Mouse (Mus musculus) naive thymus-derived CD4-positive, alpha-beta T cell, adult 2 months (primary cell): ENCODE data around the gene Galnt13.
"Not testable (repeated sequence)": the region's sequence is repeated elsewhere in the genome, so short reads cannot be mapped to it uniquely, and the experiment has no call there.

ENCODE experiments used
- DNase-seq: peaks from one replicate; pipeline ENCODE4 v3.0.0-alpha.2; 2011; ENCODE audit warnings: low read depth

The Galnt13 gene

DNA sequence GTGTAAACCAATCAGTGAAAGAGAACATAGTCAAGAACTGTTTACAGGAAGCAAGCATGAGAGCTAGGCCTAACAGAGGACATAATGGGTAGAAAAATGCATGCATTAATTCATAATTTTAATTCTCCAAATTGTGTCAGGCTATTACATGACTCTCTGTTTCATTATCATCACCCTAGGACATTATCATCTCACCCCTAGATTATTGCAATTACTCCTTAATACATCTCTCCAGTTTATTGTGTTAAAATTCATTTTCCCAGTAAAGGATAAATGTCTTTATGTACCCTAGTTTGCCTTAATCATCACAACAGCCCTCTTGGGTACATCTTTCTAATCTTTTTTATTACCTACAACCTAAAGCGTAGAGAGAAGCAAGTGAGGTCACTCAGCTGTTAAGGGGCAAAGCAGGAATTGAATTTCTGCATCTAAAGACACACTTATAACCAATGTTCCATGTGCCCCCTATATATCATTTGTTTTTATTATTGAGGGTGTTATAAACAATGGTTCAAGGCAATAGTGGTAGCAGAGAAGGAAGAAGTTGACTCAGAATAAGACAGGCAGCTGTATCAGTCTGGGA lies 479.1 kb downstream of the Galnt13 start:
- DNase-seq: no peak

DNA sequence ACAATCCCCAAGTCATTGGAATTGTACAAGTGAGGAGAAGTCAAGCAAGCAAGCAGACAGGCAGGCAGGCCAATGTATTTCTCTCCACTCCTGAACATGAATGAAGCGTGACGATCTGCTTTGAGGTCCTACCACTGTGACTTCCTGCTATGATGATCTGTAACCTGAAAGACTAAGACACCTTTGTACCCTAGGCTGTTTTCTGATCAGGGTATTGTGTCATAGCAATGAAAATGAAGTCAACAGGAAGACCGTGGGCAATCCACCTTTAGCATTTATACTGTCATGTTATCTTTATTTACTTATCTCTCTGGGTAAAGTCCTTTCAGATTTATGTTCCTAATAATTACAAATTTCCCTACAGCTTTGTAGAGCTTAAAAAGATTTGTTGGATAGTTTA lies 500.3 kb downstream of the Galnt13 start:
- no peak for DNase-seq

DNA sequence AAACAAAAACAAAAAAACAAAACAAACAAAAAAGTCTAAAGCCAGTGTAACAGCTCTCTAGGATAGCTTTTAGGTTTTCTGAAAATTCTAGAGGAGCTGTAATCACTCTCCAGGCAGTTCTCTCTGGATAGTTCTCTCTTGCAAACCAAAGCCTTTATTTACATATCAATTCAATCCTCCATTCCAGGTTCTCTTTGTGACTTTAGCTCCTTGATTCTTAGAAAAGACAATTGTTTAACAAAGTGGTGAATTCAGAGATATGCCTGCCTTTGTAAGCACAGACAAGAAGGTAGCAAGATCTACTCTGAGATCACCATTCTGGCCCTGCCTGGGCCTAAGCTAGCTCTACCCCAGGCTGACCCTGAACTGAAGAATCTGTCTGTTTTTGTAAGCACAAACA lies 501.2 kb downstream of the Galnt13 start:
- DNase-seq: no peak

DNA sequence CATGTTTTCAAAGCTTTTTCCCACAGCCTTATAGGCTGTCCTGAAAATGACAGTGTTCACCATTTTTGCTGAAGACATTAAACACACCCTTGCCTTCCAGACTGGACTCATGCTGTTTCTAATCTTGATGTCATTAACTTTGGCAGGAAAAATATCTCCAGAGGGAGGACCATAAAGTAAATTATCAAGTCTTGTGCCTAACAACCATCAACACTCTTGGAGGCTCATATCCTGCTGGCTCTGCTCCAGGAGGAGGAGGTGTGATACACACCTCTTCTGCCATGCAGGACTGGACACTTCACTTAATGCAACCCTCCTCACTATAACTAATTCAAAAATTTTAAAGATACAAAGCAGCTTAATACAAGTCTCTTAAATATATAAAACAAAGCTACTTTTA lies 502.0 kb downstream of the Galnt13 start:
- DNase-seq: no peak

DNA sequence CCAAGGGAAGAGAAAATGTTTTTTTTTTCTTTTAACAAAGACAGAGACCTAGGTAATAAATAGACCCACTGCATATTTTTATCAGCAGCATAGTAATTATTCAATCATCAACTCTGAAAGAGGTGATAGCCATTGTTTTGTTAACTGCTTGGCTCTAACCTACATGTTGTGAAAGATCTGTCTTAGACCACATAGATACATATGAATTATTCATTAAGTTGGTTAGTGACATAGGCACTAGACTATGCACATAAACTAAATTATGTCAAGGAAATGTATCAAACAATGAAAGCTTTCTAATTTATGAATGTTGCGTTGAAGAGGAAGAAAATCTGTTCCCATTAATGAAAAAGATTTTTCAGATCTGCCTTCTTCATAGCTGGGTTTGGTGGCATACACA lies 507.3 kb downstream of the Galnt13 start:
- DNase-seq: no peak

DNA sequence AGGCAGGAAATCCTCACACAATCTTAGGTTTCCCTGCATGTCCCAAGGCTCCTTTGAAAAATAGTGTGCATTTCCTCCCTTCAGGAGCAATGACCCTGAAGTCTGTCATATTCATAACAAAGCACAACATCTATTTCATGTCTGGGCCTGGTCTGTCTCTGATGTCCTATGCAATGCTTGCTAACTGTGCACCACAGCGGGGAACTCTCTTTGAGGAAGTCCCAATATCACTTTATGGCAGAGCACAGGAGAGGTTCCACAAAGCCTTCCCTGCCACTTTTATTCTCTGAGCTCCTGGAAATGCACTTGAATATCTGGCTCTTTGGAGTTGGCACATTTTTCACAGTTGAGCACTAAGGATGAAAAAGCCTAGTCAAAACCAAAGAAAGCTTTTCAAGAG lies 547.7 kb downstream of the Galnt13 start:
- no peak for DNase-seq

DNA sequence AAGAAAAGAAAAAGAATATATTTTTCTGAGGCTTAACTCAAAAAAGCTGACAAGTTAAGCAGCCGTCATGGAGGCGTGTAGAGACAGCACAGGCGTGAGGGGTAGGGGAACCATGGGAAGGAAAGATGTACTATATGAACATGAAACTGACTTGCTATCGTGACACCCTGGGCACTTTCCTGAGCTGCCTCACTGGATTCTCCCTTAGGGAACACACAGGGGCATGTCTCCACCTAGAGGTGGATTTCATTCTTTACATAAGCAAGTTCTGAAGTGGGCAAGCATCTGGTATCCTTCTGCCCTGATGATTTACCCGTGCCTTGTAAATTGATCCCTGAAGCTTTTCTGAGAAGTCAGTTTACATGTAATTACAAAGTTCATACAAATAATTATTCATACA lies 586.4 kb downstream of the Galnt13 start:
- not testable (repeated sequence) for DNase-seq

DNA sequence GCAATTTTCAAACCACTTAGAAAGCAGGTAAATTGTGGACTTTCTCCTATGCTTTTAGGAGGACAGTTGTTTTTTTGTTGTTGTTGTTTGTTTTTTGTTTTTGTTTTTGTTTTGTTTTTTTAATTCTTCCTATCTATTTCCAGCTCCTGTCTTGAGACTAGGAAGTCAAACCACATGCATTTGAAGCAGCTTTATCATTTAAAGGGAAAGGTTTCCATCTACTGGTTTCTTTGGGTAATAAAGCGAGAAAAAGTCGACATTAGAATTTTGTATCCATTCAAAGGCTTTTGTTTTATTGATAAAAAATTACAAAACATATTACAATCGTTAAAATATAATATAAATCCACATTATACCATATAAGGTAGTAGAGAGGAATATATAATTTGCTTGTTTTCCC lies 598.5 kb downstream of the Galnt13 start:
- no peak for DNase-seq

DNA sequence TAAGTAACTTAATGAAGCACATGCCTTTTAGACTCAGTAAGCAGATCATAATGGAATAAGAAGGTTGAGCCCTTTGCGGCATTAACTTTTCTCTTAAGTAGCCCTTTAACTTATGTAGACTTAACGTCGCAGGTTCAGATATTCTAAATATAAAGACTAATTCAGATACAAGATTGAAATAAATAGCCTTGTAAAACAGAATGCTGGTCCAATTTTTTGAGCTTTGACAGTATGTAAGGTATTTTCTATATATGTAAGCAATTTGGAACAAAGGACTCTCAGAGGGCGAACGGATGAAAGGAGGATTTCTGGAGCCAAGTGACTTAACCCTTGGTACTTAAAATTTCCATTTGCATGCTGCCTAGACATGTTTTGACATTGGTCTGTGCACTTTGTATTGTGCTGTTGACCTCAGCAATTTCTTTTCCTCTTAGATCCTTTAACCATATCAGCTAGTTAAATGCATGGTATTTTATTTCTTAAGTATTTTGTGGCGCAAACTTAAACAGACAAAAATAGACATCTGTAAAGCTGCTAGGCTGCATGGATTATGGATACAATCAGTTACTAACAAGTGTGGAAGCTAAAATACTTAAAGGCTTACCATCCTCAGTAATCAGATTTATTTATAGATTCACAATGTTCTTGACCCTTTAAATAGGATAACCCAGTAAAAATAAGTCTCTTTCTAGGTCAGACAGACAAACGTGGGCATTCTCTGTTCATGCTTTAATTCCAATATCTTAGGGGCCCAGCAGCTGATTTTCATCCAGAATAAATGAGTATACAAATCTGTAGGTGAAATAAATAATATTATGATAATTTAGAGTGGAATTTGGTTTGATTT lies 629.6 kb downstream of the Galnt13 start:
- DNase-seq: no peak

DNA sequence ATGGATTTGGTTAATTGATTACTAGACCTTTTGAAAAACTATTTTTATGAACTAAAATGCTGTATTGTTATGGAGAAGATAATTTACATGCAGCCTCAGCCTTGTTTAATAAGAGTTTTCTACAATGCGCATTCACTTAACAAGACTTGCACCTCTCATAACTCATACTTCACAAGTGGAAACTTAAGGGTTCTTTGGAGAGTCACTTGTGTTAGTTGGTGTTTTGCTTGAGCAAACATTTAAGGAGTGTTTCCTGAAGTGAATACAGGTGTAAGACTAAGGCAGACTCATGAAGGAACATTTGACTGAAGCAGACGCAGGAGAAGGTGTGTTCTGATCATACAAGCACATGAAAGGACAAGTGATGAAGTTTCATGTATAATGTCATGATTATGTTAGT lies 649.5 kb downstream of the Galnt13 start:
- DNase-seq: no peak

DNA sequence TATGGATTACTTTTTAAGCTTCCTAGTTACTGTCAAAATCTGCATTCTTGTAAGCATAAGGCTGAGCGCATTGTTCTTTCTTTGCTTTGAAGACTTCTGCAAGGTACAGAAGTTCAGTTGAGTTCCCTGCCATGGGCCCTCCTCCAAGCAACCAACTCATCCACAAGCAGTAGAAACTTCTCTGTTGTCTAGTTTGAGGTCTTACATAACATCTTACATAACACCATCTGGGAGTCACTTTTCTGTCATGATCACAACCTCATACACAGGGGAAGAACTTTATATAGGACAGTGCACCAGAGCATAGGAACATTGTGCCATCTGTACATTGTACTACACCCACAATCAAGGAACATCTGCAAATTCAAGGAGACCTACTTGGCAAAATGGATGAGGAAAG lies 651.9 kb downstream of the Galnt13 start:
- DNase-seq: no peak

DNA sequence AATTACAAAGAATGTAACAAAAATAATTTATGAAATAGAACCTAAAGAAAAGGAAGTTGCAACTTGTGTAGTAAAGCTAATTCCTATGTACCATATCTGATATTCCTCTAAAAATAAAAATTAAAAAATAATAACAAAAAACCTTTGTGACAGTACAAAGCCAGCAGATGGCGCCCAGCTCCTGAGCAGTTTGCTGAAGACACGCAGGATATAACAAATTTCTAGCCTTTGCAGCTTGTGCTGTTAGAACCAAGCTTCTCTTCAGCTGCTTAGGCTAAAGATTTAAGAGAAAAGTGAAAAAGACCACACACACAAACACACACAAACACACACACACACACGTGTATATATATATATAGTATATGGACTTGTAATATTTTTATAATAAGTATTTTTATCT lies 654.2 kb downstream of the Galnt13 start:
- no peak for DNase-seq

DNA sequence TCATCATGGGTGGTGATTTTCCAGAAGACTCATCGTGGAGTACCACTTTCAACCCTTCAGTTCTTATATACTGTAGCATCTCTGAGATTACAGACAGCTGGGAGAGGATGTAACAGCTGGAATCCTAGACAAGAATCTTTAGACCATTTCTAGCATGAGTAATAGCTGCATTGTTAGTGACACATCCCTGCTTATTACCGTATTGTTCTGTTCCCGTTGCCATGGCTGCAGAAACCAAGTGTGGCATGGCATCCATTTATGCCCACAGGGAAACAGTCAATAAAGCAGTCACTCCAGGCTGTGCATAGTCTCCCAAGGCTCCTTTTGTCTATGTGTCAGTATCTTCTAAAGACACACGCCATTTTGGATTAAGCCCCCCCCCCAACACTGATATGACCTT lies 655.4 kb downstream of the Galnt13 start:
- DNase-seq: no peak

DNA sequence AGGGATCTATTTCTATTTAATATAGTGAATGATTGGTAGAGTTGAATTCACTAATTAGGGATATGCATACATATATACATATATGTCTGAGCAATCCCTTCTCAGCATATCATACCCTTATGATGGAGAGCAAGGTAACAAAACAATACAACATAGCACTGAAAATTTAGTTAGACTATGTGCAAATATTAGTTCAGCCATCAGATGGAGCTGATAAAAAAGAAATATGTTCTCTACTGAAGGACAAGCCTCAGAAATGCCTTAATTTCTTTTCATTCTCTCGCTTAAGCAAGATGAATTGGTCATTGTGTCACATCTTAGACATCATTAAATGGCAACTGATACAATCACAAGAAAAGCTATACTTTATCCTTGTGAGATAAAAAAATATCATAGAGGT lies 663.0 kb downstream of the Galnt13 start:
- DNase-seq: no peak

DNA sequence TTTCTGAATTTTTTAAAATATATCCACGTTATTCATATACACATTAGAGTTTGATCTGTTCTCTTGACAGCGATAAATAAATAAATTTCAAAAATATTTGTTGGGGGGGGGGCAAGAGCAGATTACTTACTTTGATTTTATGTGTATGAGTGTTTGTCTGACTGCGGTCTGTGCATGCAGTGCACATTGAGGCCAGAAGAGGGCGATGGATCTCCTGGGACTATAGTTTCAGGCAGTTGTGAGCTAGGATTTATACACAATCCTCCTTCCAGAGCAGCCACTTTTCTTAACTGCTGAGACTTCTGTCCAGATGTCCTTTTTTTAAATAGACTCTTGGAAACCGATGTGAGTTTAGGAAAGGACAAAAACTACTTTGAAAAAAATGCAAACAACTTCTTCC lies 665.2 kb downstream of the Galnt13 start:
- no peak for DNase-seq

DNA sequence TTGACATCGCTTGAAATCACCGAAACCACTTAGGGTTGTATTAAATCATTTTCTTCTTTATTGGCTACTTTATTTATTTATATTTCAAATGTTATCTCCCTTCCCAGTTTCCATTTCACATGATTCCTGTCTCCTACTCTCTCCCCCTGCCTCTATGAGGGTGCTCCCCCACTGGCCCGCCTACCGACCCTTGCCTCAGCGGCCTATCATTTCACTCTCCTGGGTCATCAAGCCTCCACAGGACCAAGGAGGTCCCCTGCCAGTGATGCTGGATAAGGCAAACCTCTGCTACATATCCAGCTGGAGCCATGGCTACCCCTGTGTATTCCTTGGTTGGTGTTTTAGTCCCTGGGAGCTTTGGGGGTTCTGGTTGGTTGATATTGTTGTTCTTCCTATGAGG lies 667.4 kb downstream of the Galnt13 start:
- no peak for DNase-seq

DNA sequence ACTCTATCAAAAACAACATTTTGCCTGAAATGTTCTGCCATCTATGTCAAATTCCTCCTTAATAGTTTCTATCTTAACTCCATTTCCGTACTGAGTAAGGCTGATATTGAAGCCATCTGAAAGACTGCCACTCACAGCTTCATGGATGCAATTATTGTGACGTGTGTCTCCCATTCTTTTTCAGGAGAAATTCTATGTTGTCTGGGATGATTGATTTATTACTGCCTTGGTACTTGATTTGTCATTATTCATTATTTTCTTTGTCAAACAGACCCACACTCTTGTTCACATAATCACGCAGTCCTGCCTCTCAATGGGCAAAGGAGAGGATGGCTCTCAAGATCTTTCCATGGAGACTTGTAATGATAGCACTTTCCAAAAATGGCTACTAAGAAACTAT lies 671.7 kb downstream of the Galnt13 start:
- DNase-seq: no peak

DNA sequence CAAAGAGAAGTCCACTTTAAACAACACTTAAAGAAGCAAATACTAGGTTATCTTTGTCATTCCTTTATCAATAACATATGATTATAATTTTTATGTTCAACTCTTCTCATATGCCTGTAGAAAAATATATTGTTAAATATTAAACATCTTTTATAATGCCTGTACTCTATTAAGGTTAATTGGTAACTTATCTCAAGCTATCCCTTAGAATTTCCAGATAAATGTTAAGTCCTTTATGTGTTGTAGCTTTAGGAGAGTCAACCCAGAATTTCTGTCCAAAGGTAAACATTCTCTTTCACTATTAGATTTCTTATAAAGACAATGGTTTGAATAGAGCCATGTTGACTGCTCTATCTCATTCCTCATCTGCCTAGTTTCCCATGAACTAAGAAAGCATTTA lies 717.0 kb downstream of the Galnt13 start:
- DNase-seq: no peak

DNA sequence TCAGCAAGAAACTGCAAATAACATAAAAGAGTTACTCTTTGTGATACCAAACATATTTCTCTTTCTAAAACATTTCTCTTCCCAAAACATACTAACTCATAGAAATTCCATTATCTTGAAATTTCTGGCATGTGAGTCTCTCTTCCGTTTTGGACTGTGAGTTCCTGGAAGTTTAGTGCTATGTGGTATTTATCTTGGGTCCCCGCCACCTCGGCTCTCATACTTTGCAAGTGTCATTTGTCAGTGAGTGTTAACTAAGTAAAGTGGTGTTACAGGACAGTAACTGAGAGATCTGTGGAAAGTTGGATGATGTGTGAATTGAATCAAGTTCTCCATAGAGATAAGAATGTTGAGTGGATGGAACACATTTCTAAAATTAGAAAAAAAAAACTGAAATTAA lies 728.7 kb downstream of the Galnt13 start:
- no peak for DNase-seq
